Mouse (Mus musculus) Patski (cell line): Measurements from ENCODE around the gene Rasa2. TPM values are rescaled to one million over a fixed set of nuclear protein-coding genes. Genes with fewer than 3 reads are reported as not detected.
"Not testable (repeated sequence)": the region's sequence is repeated elsewhere in the genome, so short reads cannot be mapped to it uniquely, and the experiment has no call there.

Experiments used
- ATAC-seq: fragments of 100-300 bp; one replicate; pipeline ENCODE4 v1.8.0; 2021
- CTCF ChIA-PET: fragments of 350-600 bp; sonication (Branson Sonifier 250); formaldehyde crosslinking; loops from one replicate; lab custom pipeline; 2022; ENCODE audit warnings: inconsistent platforms; lab: Charles Lee
- POLR2A ChIA-PET: fragments of 350-600 bp; sonication (Branson Sonifier 250); formaldehyde crosslinking; loops from one replicate; lab custom pipeline; 2022; ENCODE audit warnings: antibody characterized with exemption, inconsistent platforms; lab: Charles Lee
- DNase-seq: peaks from one replicate; pipeline ENCODE4 v3.0.0-alpha.2; 2011; ENCODE audit warnings: low read depth, low spot score
- H3K27me3 ChIP-seq: fragments of 371-371 bp; one replicate; pipeline ENCODE4 v1.5.1; 2021
- CTCF ChIP-seq: fragments of 100-300 bp; IDR thresholded peaks from one replicate; pipeline ENCODE4 v1.5.1; 2021
- in situ Hi-C: fragments of 300-500 bp; cut with MboI; formaldehyde crosslinking; loops from 3 replicates; pipeline ENCODE4 v1.11.1; 2018; ENCODE audit warnings: low pct_unique_long_range_greater_than_20kb, mixed read lengths
- polyA plus RNA-seq: library from polyadenylated mRNA; unstranded; gene quantifications from one replicate; pipeline ENCODE4 v1.2.3, GENCODE M21; 2021

Gene Rasa2
- polyA plus RNA-seq, 1 experiment from 2014 or later: 14.6 TPM

GRCm38 (mm10) chr9:96644840-96645239 lies 13.4 kb upstream of the Rasa2 start:
- H3K27me3 ChIP-seq: no peaks in the 10 kb centered on the region
- no peak for TF ChIP-seq CTCF
- ATAC-seq: no peak
- POLR2A ChIA-PET: no interaction called here
- in situ Hi-C loops: no loop called here
- no peak for DNase-seq
- CTCF ChIA-PET: interaction anchor here (1.4 kb wide), 2 partner anchors 9 to 22 kb away, joined by 3 to 5 read pairs; no protein-coding TSS in a partner anchor

- POLR2A ChIA-PET, DNase-seq, H3K27me3 ChIP-seq, ATAC-seq, in situ Hi-C loops: not testable (repeated sequence)
- CTCF ChIA-PET: interaction anchor here (1.4 kb wide), 2 partner anchors 9 to 21 kb away, joined by 3 to 5 read pairs; no protein-coding TSS in a partner anchor
Measured at GRCm38 (mm10) chr9:96644002-96644401, 12.6 kb upstream of the Rasa2 start.

GRCm38 (mm10) chr9:96639451-96639850 lies 8.0 kb upstream of the Rasa2 start:
- ATAC-seq (no peak), DNase-seq (no peak)
- TF ChIP-seq CTCF: no peak
- ChIA-PET POLR2A (no interaction called here), CTCF (no interaction called here)
- H3K27me3 ChIP-seq: no peaks in the 10 kb centered on the region
- in situ Hi-C loops: no loop called here

GRCm38 (mm10) chr9:96638508-96638907 lies 7.1 kb upstream of the Rasa2 start:
- DNase-seq: no peak
- H3K27me3 ChIP-seq: no peaks in the 10 kb centered on the region
- ChIA-PET POLR2A (no interaction called here), CTCF (interaction anchor here (1.4 to 2.2 kb wide), 2 partner anchors 14 to 247 kb away, joined by 4 to 10 read pairs; no protein-coding TSS in a partner anchor)
- in situ Hi-C loops: no loop called here
- ATAC-seq: no peak
- no peak for TF ChIP-seq CTCF

DNA sequence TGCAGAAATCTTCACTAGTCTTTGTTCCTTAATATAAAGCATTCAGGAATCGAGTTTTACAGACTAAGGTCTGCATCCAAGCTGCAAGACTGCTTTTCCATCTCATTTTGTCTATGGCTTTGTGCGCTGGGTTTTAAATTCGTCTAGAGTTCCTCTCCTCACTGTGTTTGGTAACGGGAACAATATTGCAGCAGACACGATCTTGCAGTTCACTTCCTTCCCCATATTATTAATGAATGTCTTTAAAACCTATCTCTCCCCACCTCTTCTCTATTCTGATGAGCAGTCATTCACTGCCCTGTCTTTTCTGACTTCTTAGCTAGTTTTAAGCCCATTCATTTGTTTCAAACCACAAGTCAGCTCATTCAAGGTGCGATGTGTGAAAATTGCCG lies 5.7 kb upstream of the Rasa2 start:
- no peaks in the 10 kb centered on the region for H3K27me3 ChIP-seq
- ATAC-seq: no peak
- in situ Hi-C loops: no loop called here
- no peak for TF ChIP-seq CTCF
- ChIA-PET POLR2A (no interaction called here), CTCF (interaction anchor here (1.4 to 2.2 kb wide), 3 partner anchors 16 to 249 kb away, joined by 4 to 10 read pairs (median 4); no protein-coding TSS in a partner anchor)
- DNase-seq: no peak

GRCm38 (mm10) chr9:96636423-96637156 lies 5.2 kb upstream of the Rasa2 start:
- ChIA-PET CTCF (interaction anchor here (1.1 to 2.2 kb wide), 3 partner anchors 16 to 33 kb away, joined by 4 to 10 read pairs (median 4); no protein-coding TSS in a partner anchor), POLR2A (no interaction called here)
- no peak for TF ChIP-seq CTCF
- DNase-seq: no peak
- no peaks in the 10 kb centered on the region for H3K27me3 ChIP-seq
- ATAC-seq: no peak
- in situ Hi-C loops: no loop called here

DNA sequence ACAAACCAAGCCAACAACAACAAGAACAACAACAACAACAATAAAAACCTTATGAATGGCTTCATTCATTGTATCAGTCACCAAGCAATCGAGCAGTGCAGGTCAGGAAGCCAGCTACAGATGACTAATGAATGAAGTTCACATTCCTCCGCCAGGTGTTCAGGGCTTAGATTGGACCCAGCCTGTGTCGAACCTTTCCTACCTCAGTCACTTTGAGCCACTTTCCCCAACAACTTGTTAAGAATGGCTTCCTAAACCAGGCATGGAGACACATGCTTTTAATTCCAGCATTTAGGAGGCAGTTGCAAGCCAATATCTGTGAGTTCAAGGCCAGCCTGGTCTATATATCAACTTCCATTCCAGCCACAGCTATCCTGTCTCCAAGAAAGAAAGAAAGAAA lies 4.5 kb upstream of the Rasa2 start:
- CTCF ChIA-PET: interaction anchor here (1.1 to 1.4 kb wide), 2 partner anchors 9 to 33 kb away, joined by 4 to 5 read pairs; no protein-coding TSS in a partner anchor
- in situ Hi-C loops: no loop called here

DNA sequence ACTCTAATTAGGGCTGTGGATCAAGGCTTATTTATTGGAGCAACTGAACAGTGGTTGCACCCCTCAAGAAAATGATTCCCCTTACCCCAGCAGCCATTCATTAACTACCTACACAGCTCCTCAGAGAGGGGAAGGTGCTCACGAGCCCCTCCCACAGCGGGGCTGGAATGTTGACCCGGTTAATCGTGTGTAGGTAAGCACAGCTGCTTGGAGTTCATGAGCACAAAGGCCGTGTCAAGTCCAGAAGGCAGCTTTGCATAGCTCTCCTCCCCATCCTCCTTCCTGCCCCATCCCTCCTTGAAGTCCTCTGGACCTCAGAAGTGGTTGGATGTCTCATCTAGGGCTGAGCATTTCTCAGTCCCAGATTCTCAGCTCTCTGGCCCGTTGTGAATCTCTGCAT lies 3.8 kb upstream of the Rasa2 start:
- ChIA-PET CTCF (interaction anchor here (1.1 to 1.4 kb wide), 2 partner anchors 10 to 34 kb away, joined by 4 to 5 read pairs; no protein-coding TSS in a partner anchor), POLR2A (no interaction called here)
- DNase-seq: no peak
- no peaks in the 10 kb centered on the region for H3K27me3 ChIP-seq
- no peak for ATAC-seq
- no peak for TF ChIP-seq CTCF
- in situ Hi-C loops: no loop called here

More for the DNA sequence above, 4.5 kb upstream of the Rasa2 start:
- DNase-seq (no peak), ATAC-seq (no peak)
- POLR2A ChIA-PET: interaction anchor here (0.6 kb wide), 1 partner anchor 17 kb away, joined by 3 read pairs; no protein-coding TSS in a partner anchor
- no peak for TF ChIP-seq CTCF
- H3K27me3 ChIP-seq: no peaks in the 10 kb centered on the region

DNA sequence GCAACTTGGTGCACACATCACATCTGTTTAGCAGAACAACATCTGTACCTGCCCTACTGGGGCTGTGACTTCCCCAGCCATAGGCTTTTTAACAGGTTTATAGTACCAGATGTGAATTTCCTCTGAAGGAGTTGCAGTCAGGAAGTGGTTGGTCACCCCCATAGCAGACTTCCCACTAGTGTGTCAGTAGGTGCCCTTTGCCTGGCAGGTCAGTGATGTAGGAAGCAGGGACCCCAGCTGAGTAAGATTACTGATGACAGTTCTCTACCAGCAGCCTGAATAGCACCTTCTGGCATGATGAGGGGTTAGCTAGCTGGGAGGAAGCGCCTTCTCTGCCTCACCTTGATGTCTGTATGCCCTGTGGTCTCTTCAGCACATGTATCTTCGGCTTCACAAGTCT lies 2.4 kb upstream of the Rasa2 start:
- POLR2A ChIA-PET: no interaction called here
- H3K27me3 ChIP-seq: no peaks in the 10 kb centered on the region
- DNase-seq (no peak), ATAC-seq (no peak)
- no peak for TF ChIP-seq CTCF
- in situ Hi-C loops: no loop called here
- CTCF ChIA-PET: no interaction called here

DNA sequence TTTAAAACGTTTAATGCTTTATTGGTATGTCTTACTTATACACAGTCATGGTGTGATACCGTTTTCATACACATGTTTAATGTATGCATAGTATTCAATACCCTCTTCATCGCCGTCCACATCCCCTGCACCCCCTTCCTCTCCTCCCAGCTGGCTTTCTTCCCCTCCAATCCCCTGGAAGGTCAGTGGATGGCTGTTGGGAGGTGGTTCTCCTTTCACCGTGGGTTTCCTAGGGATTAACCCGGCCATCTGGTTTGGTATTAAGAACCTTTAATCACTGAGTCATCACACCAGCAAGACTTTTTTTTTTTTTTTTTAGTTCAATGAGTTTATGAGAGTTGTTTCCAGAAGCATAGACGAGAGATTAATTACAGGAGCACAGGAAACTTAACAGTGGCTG lies 1.3 kb upstream of the Rasa2 start:
- peak; percentile 50 for DNase-seq

More for the DNA sequence above, 1.3 kb upstream of the Rasa2 start:
- TF ChIP-seq CTCF: no peak
- H3K27me3 ChIP-seq: no peaks in the 10 kb centered on the region
- ChIA-PET CTCF (interaction anchor here (1.3 kb wide), 1 partner anchor 20 kb away, joined by 4 read pairs; no protein-coding TSS in a partner anchor), POLR2A (no interaction called here)
- no peak for ATAC-seq
- in situ Hi-C loops: no loop called here
